Mouse (Mus musculus) myocyte (in vitro differentiated cells): Measurements from ENCODE around the gene Slc17a8. TPM values are rescaled to one million over a fixed set of nuclear protein-coding genes. Genes with fewer than 3 reads are reported as not detected.
"Not testable (repeated sequence)": the region's sequence is repeated elsewhere in the genome, so short reads cannot be mapped to it uniquely, and the experiment has no call there.

Source experiments
- H3K27me3 ChIP-seq: one replicate; pipeline ENCODE4 v1.6.1; 2011; ENCODE audit not compliant: control insufficient read depth, insufficient read depth, insufficient read length
- H3K36me3 ChIP-seq: one replicate; pipeline ENCODE4 v1.6.1; 2011; ENCODE audit not compliant: control insufficient read depth, insufficient read depth
- H3K4me2 ChIP-seq: one replicate; pipeline ENCODE4 v1.6.1; 2011; ENCODE audit warnings: low read depth, control low read depth
- H3K4me3 ChIP-seq: one replicate; pipeline ENCODE4 v1.5.1; 2011; ENCODE audit warnings: mild to moderate bottlenecking, control low read depth, moderate library complexity
- H3K79me2 ChIP-seq: one replicate; pipeline ENCODE4 v1.6.1; 2011; ENCODE audit not compliant: control insufficient read depth, insufficient read depth
- H3ac ChIP-seq: one replicate; pipeline ENCODE4 v1.6.1; 2011; ENCODE audit not compliant: control insufficient read depth, insufficient read length
- CEBPB ChIP-seq: IDR thresholded peaks from 2 replicates; pipeline ENCODE4 v1.6.1; 2011; ENCODE audit warnings: mild to moderate bottlenecking, moderate library complexity; ENCODE audit not compliant: poor library complexity, insufficient read depth, severe bottlenecking
- E2F4 ChIP-seq: IDR thresholded peaks from one replicate; pipeline ENCODE4 v1.6.1; 2011; ENCODE audit warnings: mild to moderate bottlenecking, control low read depth, moderate library complexity; ENCODE audit not compliant: insufficient read depth
- MAX ChIP-seq: IDR thresholded peaks from one replicate; pipeline ENCODE4 v1.6.1; 2011; ENCODE audit warnings: low read depth, mild to moderate bottlenecking, control low read depth
- MYOD1 ChIP-seq, 3 experiments: IDR thresholded peaks; one replicate each; pipeline ENCODE4 v1.6.1; 2011; ENCODE audit warnings: control low read depth in 2 of 3, low read depth in 2 of 3, mild to moderate bottlenecking in 2 of 3, moderate library complexity in 1 of 3; ENCODE audit not compliant: insufficient read length in 2 of 3, control insufficient read depth in 1 of 3
- MYOG ChIP-seq, 3 experiments: IDR thresholded peaks; one replicate each; pipeline ENCODE4 v1.6.1; 2011; ENCODE audit warnings: control low read depth in 2 of 3, low read depth in 2 of 3, mild to moderate bottlenecking in 2 of 3; ENCODE audit not compliant: insufficient read length in 2 of 3, control insufficient read depth in 1 of 3, insufficient read depth in 1 of 3
- POLR2A ChIP-seq: IDR thresholded peaks from one replicate; pipeline ENCODE4 v1.6.1; 2011; ENCODE audit warnings: low read depth, mild to moderate bottlenecking, control low read depth, moderate library complexity; ENCODE audit not compliant: insufficient read length
- POLR2AphosphoS2 ChIP-seq: IDR thresholded peaks from one replicate; pipeline ENCODE4 v1.6.1; 2011; ENCODE audit warnings: low read depth, control low read depth; ENCODE audit not compliant: insufficient read length
- REST ChIP-seq: IDR thresholded peaks from one replicate; pipeline ENCODE4 v1.6.1; 2011; ENCODE audit warnings: mild to moderate bottlenecking, control low read depth, moderate library complexity; ENCODE audit not compliant: insufficient read depth, insufficient read length
- SRF ChIP-seq: IDR thresholded peaks from one replicate; pipeline ENCODE4 v1.6.1; 2011; ENCODE audit warnings: low read depth; ENCODE audit not compliant: control insufficient read depth, insufficient read length
- TCF12 ChIP-seq: IDR thresholded peaks from one replicate; pipeline ENCODE4 v1.6.1; 2011; ENCODE audit warnings: mild to moderate bottlenecking, control low read depth; ENCODE audit not compliant: poor library complexity, insufficient read depth, severe bottlenecking
- TCF3 ChIP-seq: IDR thresholded peaks from one replicate; pipeline ENCODE4 v1.6.1; 2011; ENCODE audit warnings: low read depth, control low read depth; ENCODE audit not compliant: insufficient read length
- USF1 ChIP-seq: IDR thresholded peaks from one replicate; pipeline ENCODE4 v1.6.1; 2011; ENCODE audit warnings: low read depth, mild to moderate bottlenecking, control low read depth, moderate library complexity
- polyA plus RNA-seq: library from polyadenylated mRNA; unstranded; fragments of >200 nt; fragmentation: generic; extraction: Trizol; gene quantifications from one replicate; pipeline ENCODE4 v1.2.1, GENCODE M21; 2012; ENCODE audit warnings: missing spikeins

The Slc17a8 gene
- polyA plus RNA-seq, 1 experiment: not detected

GRCm38 (mm10) chr10:89567391-89567790, 53.7 kb downstream of the Slc17a8 start:
- Histone ChIP-seq H3K27me3 (no peaks in the 10 kb centered on the region), H3ac (no peak overlapping the region), H3K36me3 (no peaks in the 10 kb centered on the region), H3K4me2 (no peak overlapping the region), H3K79me2 (no peaks in the 10 kb centered on the region), H3K4me3 (no peak overlapping the region)
- no peak for TF ChIP-seq SRF
- TF ChIP-seq MYOG (IDR thresholded peaks at IDR 0.05; ENCODE audit: control insufficient read depth in 1 of 3, insufficient read depth in 1 of 3, insufficient read length in 2 of 3, low read depth in 2 of 3): no peak
- TF ChIP-seq POLR2A: no peak
- TF ChIP-seq TCF12: no peak
- TF ChIP-seq MYOD1 (IDR thresholded peaks at IDR 0.05; ENCODE audit: control insufficient read depth in 1 of 3, insufficient read length in 2 of 3, low read depth in 2 of 3): no peak
- TF ChIP-seq CEBPB: no peak
- no peak for TF ChIP-seq USF1
- no peak for TF ChIP-seq MAX
- no peak for TF ChIP-seq E2F4
- TF ChIP-seq POLR2AphosphoS2: no peak
- no peak for TF ChIP-seq TCF3
- no peak for TF ChIP-seq REST

GRCm38 (mm10) chr10:89565301-89566022, 55.6 kb downstream of the Slc17a8 start:
- Histone ChIP-seq H3ac (no peak overlapping the region), H3K27me3 (no peaks in the 10 kb centered on the region), H3K4me3 (no peak overlapping the region), H3K79me2 (no peaks in the 10 kb centered on the region), H3K36me3 (no peaks in the 10 kb centered on the region), H3K4me2 (no peak overlapping the region)
- TF ChIP-seq USF1 (no peak), TCF3 (no peak), MYOG (IDR thresholded peaks at IDR 0.05; ENCODE audit: control insufficient read depth in 1 of 3, insufficient read depth in 1 of 3, insufficient read length in 2 of 3, low read depth in 2 of 3) (no peak), REST (no peak), POLR2A (no peak), CEBPB (no peak), MYOD1 (IDR thresholded peaks at IDR 0.05; ENCODE audit: control insufficient read depth in 1 of 3, insufficient read length in 2 of 3, low read depth in 2 of 3) (no peak), E2F4 (no peak), SRF (no peak)

GRCm38 (mm10) chr10:89562113-89562512, 58.9 kb downstream of the Slc17a8 start:
- H3K36me3 ChIP-seq: no peaks in the 10 kb centered on the region
- no peak overlapping the region for H3ac ChIP-seq
- no peaks in the 10 kb centered on the region for H3K27me3 ChIP-seq
- no peaks in the 10 kb centered on the region for H3K79me2 ChIP-seq
- no peak overlapping the region for H3K4me3 ChIP-seq
- TF ChIP-seq POLR2AphosphoS2 (no peak), MAX (no peak), MYOG (IDR thresholded peaks at IDR 0.05; ENCODE audit: control insufficient read depth in 1 of 3, insufficient read depth in 1 of 3, insufficient read length in 2 of 3, low read depth in 2 of 3) (no peak), TCF3 (no peak), TCF12 (no peak), CEBPB (no peak), MYOD1 (IDR thresholded peaks at IDR 0.05; ENCODE audit: control insufficient read depth in 1 of 3, insufficient read length in 2 of 3, low read depth in 2 of 3) (no peak), REST (no peak), E2F4 (no peak)
- H3K4me2 ChIP-seq: no peak overlapping the region

- TF ChIP-seq E2F4 (no peak), MYOD1 (IDR thresholded peaks at IDR 0.05; ENCODE audit: control insufficient read depth in 1 of 3, insufficient read length in 2 of 3, low read depth in 2 of 3) (no peak), TCF3 (no peak), POLR2AphosphoS2 (no peak)
- H3K36me3 ChIP-seq: no peaks in the 10 kb centered on the region
These were observed 61.7 kb downstream of the Slc17a8 start for GRCm38 (mm10) chr10:89559351-89559750.

GRCm38 (mm10) chr10:89554885-89555284, 66.2 kb downstream of the Slc17a8 start:
- H3K79me2 ChIP-seq, H3ac ChIP-seq, H3K4me3 ChIP-seq, H3K36me3 ChIP-seq, H3K4me2 ChIP-seq, H3K27me3 ChIP-seq: not testable (repeated sequence)

More at GRCm38 (mm10) chr10:89559351-89559750, 61.7 kb downstream of the Slc17a8 start:
- H3K79me2 ChIP-seq: no peaks in the 10 kb centered on the region
- H3K27me3 ChIP-seq: no peaks in the 10 kb centered on the region
- no peak overlapping the region for H3ac ChIP-seq
- no peak overlapping the region for H3K4me3 ChIP-seq
- H3K4me2 ChIP-seq: no peak overlapping the region

- not testable (repeated sequence) for H3K4me3 ChIP-seq, H3K36me3 ChIP-seq, H3K27me3 ChIP-seq, H3K4me2 ChIP-seq, H3ac ChIP-seq, H3K79me2 ChIP-seq
These were observed 67.2 kb downstream of the Slc17a8 start for GRCm38 (mm10) chr10:89553855-89554254.
